Mouse (Mus musculus): ENCODE results near the gene Irf2bp2. TPM values are rescaled to one million over a fixed set of nuclear protein-coding genes. Genes with fewer than 3 reads are reported as not detected.

Irf2bp2 gene
- polyA plus RNA-seq, 1 experiment from 2014 or later = 8.0 TPM

DNA sequence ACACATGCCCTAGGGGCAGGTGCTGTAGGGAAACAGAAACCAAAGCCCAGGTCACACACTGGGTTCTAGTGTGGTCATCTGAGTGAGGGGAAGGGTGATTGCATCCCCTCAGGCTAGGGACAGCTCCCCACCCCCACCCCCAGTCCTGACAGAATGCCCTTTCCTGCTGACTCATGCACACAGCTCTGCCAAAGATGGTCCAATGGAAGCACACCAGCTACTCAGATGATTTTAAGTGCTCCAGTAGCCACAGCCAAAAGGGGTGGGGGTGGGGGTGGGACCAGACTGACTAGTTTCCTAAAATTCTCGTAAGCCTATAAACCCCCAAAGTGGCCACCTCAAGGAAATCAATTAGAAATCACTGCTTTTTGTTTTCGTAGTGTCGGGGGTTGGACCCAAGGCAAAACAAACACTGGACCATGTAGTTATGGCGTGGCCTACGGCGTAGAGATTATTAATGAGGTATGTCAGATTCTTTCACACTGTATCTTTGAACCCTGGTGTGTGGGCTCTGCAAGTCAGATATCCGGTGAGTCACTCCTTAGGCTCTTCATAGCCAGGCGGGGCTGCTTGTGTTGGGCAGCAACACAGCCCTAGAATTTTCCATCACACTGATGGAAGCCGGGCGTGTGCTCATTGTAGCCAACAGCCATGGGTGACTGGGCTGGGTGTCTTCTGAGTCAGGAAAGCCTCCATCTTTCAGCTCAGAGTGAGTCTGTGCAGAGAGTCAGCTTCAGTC, 54.3 kb downstream of the Irf2bp2 start:
- peaks cover 41% of the 10 kb centered on the region for H3K4me1 ChIP-seq (ENCODE audit: control insufficient read depth, insufficient read depth, low read depth, low read length)

GRCm38 (mm10) chr8:126538648-126539354, 55.0 kb downstream of the Irf2bp2 start:
- Histone ChIP-seq H3K9me3 (ENCODE audit: control insufficient read depth, low read length) (no peaks in the 10 kb centered on the region), H3K9ac (ENCODE audit: low read depth, low read length) (peak overlapping the region; percentile 50), H3K4me3 (ENCODE audit: low read length) (no peak overlapping the region), H3K4me1 (ENCODE audit: control insufficient read depth, insufficient read depth, low read depth, low read length) (peaks cover 41% of the 10 kb centered on the region), H3K4me2 (ENCODE audit: low read length) (peak overlapping the region; percentile 27), H3K27me3 (replicated peaks; ENCODE audit: control insufficient read depth, insufficient read depth, low read length) (no peaks in the 10 kb centered on the region), H3K36me3 (ENCODE audit: control insufficient read depth, insufficient read depth, low read length) (no peaks in the 10 kb centered on the region), H3K27ac (ENCODE audit: low read depth, low read length) (peak overlapping the region; percentile 93)
- WGBS = 1% methylated on average over 10 of the region's 12 CpGs
- ATAC-seq = peak; percentile 84

More for the DNA sequence above, 54.3 kb downstream of the Irf2bp2 start:
- H3K4me3 ChIP-seq (ENCODE audit: low read length) = no peak overlapping the region
- no peak for ATAC-seq
- no peaks in the 10 kb centered on the region for H3K27me3 ChIP-seq (replicated peaks; ENCODE audit: control insufficient read depth, insufficient read depth, low read length)
- 0 out of 2 replicates have a peak overlapping the region, but pooled peaks have one; percentile 18 for H3K9ac ChIP-seq (ENCODE audit: low read depth, low read length)
- H3K4me2 ChIP-seq (ENCODE audit: low read length) = no peak overlapping the region
- H3K27ac ChIP-seq (ENCODE audit: low read depth, low read length) = peak overlapping the region; percentile 93
- no peaks in the 10 kb centered on the region for H3K36me3 ChIP-seq (ENCODE audit: control insufficient read depth, insufficient read depth, low read length)
- WGBS = 59% methylated on average over 10 of the region's 10 CpGs
- H3K9me3 ChIP-seq (ENCODE audit: control insufficient read depth, low read length) = no peaks in the 10 kb centered on the region

Other genes starting within 250 kb of the Irf2bp2 start
- 40.8 and 55.9 TPM in 2 replicates for gene Coa6, start 171.5 kb downstream of the Irf2bp2 start, polyA plus RNA-seq (2015; fragmentation: Nextera tagmentation; extraction: Ambion mirVana)
- 1.2 and 1.5 TPM in 2 replicates for gene Tarbp1, start 118.9 kb downstream of the Irf2bp2 start, polyA plus RNA-seq (2015; fragmentation: Nextera tagmentation; extraction: Ambion mirVana)

Measured in hindbrain, embryonic 16.5 days (tissue).